ENCODE assay signal across 27 mouse cellular contexts in genomic region chr16:94176997-94177857, GRCm38 (mm10).
DNase-seq lines count a peak whose midpoint lies in the region; ATAC-seq lines count a peak whose summit lies in the region.
"Had no signal": no experiment of that assay in that cellular context is flagged by ENCODE, and none has a peak within 500 bp of the region (broad histone marks: within the 10 kb centered on the region; RNA-seq: fewer than 3 reads in every experiment).

No protein-coding gene starts in this region.

- H3K27me3 ChIP-seq in forebrain, embryonic 14.5 days (replicated peaks; ENCODE audit: control insufficient read depth, insufficient read depth, low read length) = peaks cover 33% of the 10 kb centered on the region
- peaks cover 80% of the 10 kb centered on the region for H3K27me3 ChIP-seq in forebrain, embryonic 13.5 days
- H3K27me3 ChIP-seq in midbrain, embryonic 10.5 days (ENCODE audit: low read depth, poor library complexity, severe bottlenecking) = peaks cover 91% of the 10 kb centered on the region
- peaks cover 77% of the 10 kb centered on the region for H3K27me3 ChIP-seq in midbrain, embryonic 11.5 days (ENCODE audit: control insufficient read depth, insufficient read depth, low read length)
- H3K27me3 ChIP-seq: stomach, embryonic 15.5 days had no signal

- H3K27ac ChIP-seq in forebrain, embryonic 14.5 days (ENCODE audit: low read depth, low read length) = no peak overlapping the region
- no peak overlapping the region for H3K27ac ChIP-seq in forebrain, embryonic 13.5 days
- H3K27ac ChIP-seq in midbrain, embryonic 10.5 days (replicated peaks) = peak overlapping the region; percentile 38; the same call in 1 of the 2 replicates
- no peak overlapping the region for H3K27ac ChIP-seq in midbrain, embryonic 11.5 days (ENCODE audit: low read depth, low read length)
- H3K27ac ChIP-seq: embryonic facial prominence, embryonic 15.5 days; hindbrain, embryonic 15.5 days; kidney, postnatal 0 days; left cerebral cortex, adult 2 months; limb, embryonic 10.5 days; liver, embryonic 15.5 days; lung, embryonic 15.5 days; stomach, embryonic 15.5 days had no signal

- H3K4me3 ChIP-seq in forebrain, embryonic 14.5 days (ENCODE audit: low read depth, low read length) = no peak overlapping the region
- H3K4me3 ChIP-seq in forebrain, embryonic 13.5 days = no peak overlapping the region
- H3K4me3 ChIP-seq in midbrain, embryonic 10.5 days = no peak overlapping the region
- no peak overlapping the region for H3K4me3 ChIP-seq in midbrain, embryonic 11.5 days (ENCODE audit: low read depth, low read length)
- H3K4me3 ChIP-seq: embryonic facial prominence, embryonic 15.5 days; hindbrain, embryonic 15.5 days; left cerebral cortex, adult 2 months; limb, embryonic 10.5 days; liver, embryonic 15.5 days; lung, embryonic 15.5 days; stomach, embryonic 15.5 days had no signal

- peak; percentile 16; the same call in 1 of the 2 replicates for ATAC-seq in forebrain, embryonic 14.5 days
- no peak for ATAC-seq in forebrain, embryonic 13.5 days
- ATAC-seq in midbrain, embryonic 11.5 days (ENCODE audit: low FRiP score) = no peak
- peak; percentile 55 for ATAC-seq in megakaryocyte progenitor cell, adult 5-6 weeks (replicated peaks; ENCODE audit: poor library complexity)
- ATAC-seq: activated CD4-positive, CD25-positive, alpha-beta regulatory T cell, adult 4 months; CD4-positive, CD25-positive, alpha-beta regulatory T cell, adult 4 months had no signal

- no peak overlapping the region for H3K9ac ChIP-seq in forebrain, embryonic 14.5 days (ENCODE audit: low read length)
- no peak overlapping the region for H3K9ac ChIP-seq in forebrain, embryonic 13.5 days
- H3K9ac ChIP-seq in midbrain, embryonic 11.5 days (ENCODE audit: low read length) = no peak overlapping the region
- H3K9ac ChIP-seq: embryonic facial prominence, embryonic 15.5 days; hindbrain, embryonic 15.5 days; liver, embryonic 15.5 days; lung, embryonic 15.5 days; stomach, embryonic 15.5 days had no signal

- DNase-seq in forebrain, embryonic 14.5 days (ENCODE audit: low spot score) = peak; percentile 57
- DNase-seq in midbrain, embryonic 10.5 days (ENCODE audit: low spot score) = no peak
- DNase-seq in midbrain, embryonic 11.5 days (ENCODE audit: low spot score, missing footprints) = no peak
- peak; percentile 15 for DNase-seq in MEL-GATA-1-ER (ENCODE audit: extremely low read depth, low read depth)
- DNase-seq in heart, adult 18-20 months = no peak
- DNase-seq in testis, postnatal 10 days (ENCODE audit: low spot score) = no peak
- DNase-seq: adrenal gland, adult 8-10 months; cerebellum, adult 2 months; cerebellum, postnatal 25 days; gastrocnemius, postnatal 36 days; heart, postnatal 4 days; kidney, adult 2 months; liver; lung, postnatal 36 days; thymus, adult 2 months had no signal

- H3K4me2 ChIP-seq in forebrain, embryonic 14.5 days (ENCODE audit: low read length) = no peak overlapping the region
- no peak overlapping the region; the same call in 1 of the 2 replicates for H3K4me2 ChIP-seq in forebrain, embryonic 13.5 days
- no peak overlapping the region for H3K4me2 ChIP-seq in midbrain, embryonic 11.5 days
- H3K4me2 ChIP-seq: embryonic facial prominence, embryonic 15.5 days; hindbrain, embryonic 15.5 days; liver, embryonic 15.5 days; lung, embryonic 15.5 days; stomach, embryonic 15.5 days had no signal

- H3K9me3 ChIP-seq in forebrain, embryonic 14.5 days (replicated peaks; ENCODE audit: control insufficient read depth, low read length) = no peaks in the 10 kb centered on the region
- no peaks in the 10 kb centered on the region for H3K9me3 ChIP-seq in forebrain, embryonic 13.5 days (replicated peaks)
- H3K9me3 ChIP-seq in midbrain, embryonic 10.5 days (replicated peaks) = no peaks in the 10 kb centered on the region
- no peaks in the 10 kb centered on the region for H3K9me3 ChIP-seq in midbrain, embryonic 11.5 days (ENCODE audit: control insufficient read depth, low read length)
- H3K9me3 ChIP-seq: embryonic facial prominence, embryonic 15.5 days; hindbrain, embryonic 15.5 days; limb, embryonic 10.5 days; liver, embryonic 15.5 days; lung, embryonic 15.5 days; stomach, embryonic 15.5 days had no signal

- WGBS in forebrain, embryonic 14.5 days = 80% methylated on average over 21 of the region's 21 CpGs
- WGBS in forebrain, embryonic 13.5 days = 82% methylated on average over 21 of the region's 21 CpGs
- 79% methylated on average over 21 of the region's 21 CpGs for WGBS in midbrain, embryonic 10.5 days
- WGBS in midbrain, embryonic 11.5 days = 82% methylated on average over 21 of the region's 21 CpGs

- H3K36me3 ChIP-seq in forebrain, embryonic 14.5 days (ENCODE audit: control insufficient read depth, insufficient read depth, low read length) = no peaks in the 10 kb centered on the region
- H3K36me3 ChIP-seq in forebrain, embryonic 13.5 days (ENCODE audit: poor library complexity, severe bottlenecking) = no peaks in the 10 kb centered on the region
- H3K36me3 ChIP-seq in midbrain, embryonic 10.5 days = no peaks in the 10 kb centered on the region
- no peaks in the 10 kb centered on the region for H3K36me3 ChIP-seq in midbrain, embryonic 11.5 days (ENCODE audit: control insufficient read depth, insufficient read depth, low read length)
- H3K36me3 ChIP-seq: embryonic facial prominence, embryonic 15.5 days; hindbrain, embryonic 15.5 days; limb, embryonic 10.5 days; liver, embryonic 15.5 days; lung, embryonic 15.5 days; stomach, embryonic 15.5 days had no signal

- H3K4me1 ChIP-seq in forebrain, embryonic 14.5 days (ENCODE audit: control insufficient read depth, insufficient read depth, low read length) = peaks cover 27% of the 10 kb centered on the region
- H3K4me1 ChIP-seq in forebrain, embryonic 13.5 days = peaks cover 44% of the 10 kb centered on the region
- H3K4me1 ChIP-seq in midbrain, embryonic 10.5 days = peaks cover 57% of the 10 kb centered on the region
- H3K4me1 ChIP-seq in midbrain, embryonic 11.5 days (ENCODE audit: control insufficient read depth, insufficient read depth, low read length) = peaks cover 27% of the 10 kb centered on the region
- H3K4me1 ChIP-seq: liver, embryonic 15.5 days; lung, embryonic 15.5 days; stomach, embryonic 15.5 days had no signal

Comparison
In these comparisons a context has a peak if more than half of its experiments do, and no peak if none do; other contexts are left out.
1. ATAC-seq: peak in forebrain, embryonic 14.5 days (single experiment) and megakaryocyte progenitor cell, adult 5-6 weeks (single experiment); none in forebrain, embryonic 13.5 days (single experiment) and midbrain, embryonic 11.5 days (single experiment).
2. DNase-seq: peak in forebrain, embryonic 14.5 days (single experiment) and MEL-GATA-1-ER (single experiment); none in midbrain, embryonic 10.5 days (single experiment), midbrain, embryonic 11.5 days (single experiment), heart, adult 18-20 months (0 of 2) and testis, postnatal 10 days (single experiment).